Mouse (Mus musculus) limb, embryonic 10.5 days (tissue): ENCODE data around the gene Vmn1r222. TPM values are rescaled to one million over a fixed set of nuclear protein-coding genes. Genes with fewer than 3 reads are reported as not detected.

Experiments used
- polyA plus RNA-seq: library from polyadenylated mRNA; unstranded; fragments of >200 nt; fragmentation: Nextera tagmentation; extraction: Ambion mirVana; gene quantifications from 2 replicates; pipeline ENCODE4 v1.2.1, GENCODE M21; 2016

Vmn1r222 gene
- polyA plus RNA-seq, 1 experiment from 2014 or later: not detected

Other genes starting within 250 kb of the Vmn1r222 start
- not detected in 2 replicates for gene Vmn1r213, start 228.3 kb downstream of the Vmn1r222 start, polyA plus RNA-seq
- gene Vmn1r214, start 205.5 kb downstream of the Vmn1r222 start, polyA plus RNA-seq: not detected in 2 replicates
- not detected in 2 replicates for gene Vmn1r215, start 167.9 kb downstream of the Vmn1r222 start, polyA plus RNA-seq
- gene Vmn1r217, start 117.7 kb downstream of the Vmn1r222 start, polyA plus RNA-seq: not detected in 2 replicates
- not detected in 2 replicates for gene Vmn1r218, start 102.8 kb downstream of the Vmn1r222 start, polyA plus RNA-seq
- gene Vmn1r219, start 76.6 kb downstream of the Vmn1r222 start, polyA plus RNA-seq: 0.01 TPM in 2 replicates
- not detected in 2 replicates for gene Vmn1r220, start 48.0 kb downstream of the Vmn1r222 start, polyA plus RNA-seq
- gene Vmn1r221, start 21.8 kb downstream of the Vmn1r222 start, polyA plus RNA-seq: not detected in 2 replicates
- gene Vmn1r223, start 11.2 kb upstream of the Vmn1r222 start, polyA plus RNA-seq: 0.05 TPM in 1 of 2 replicates, not detected in the other
- gene Zfp322a, start 133.3 kb upstream of the Vmn1r222 start, polyA plus RNA-seq: 55.7 and 69.0 TPM in 2 replicates
- gene Abt1, start 187.9 kb upstream of the Vmn1r222 start, polyA plus RNA-seq: 16.9 and 17.1 TPM in 2 replicates
- gene Btn1a1, start 230.0 kb upstream of the Vmn1r222 start, polyA plus RNA-seq: 0.08 and 0.10 TPM in 2 replicates